Mouse (Mus musculus) stomach, postnatal 0 days (tissue): ENCODE results near the gene Vav2.

Experiments
- CTCF ChIP-seq: IDR thresholded peaks from 2 replicates; pipeline ENCODE4 v1.5.1; 2016; ENCODE audit warnings: antibody characterized with exemption, low read depth, mild to moderate bottlenecking, moderate library complexity
- EP300 ChIP-seq: optimal IDR thresholded peaks from 2 replicates; pipeline ENCODE3; 2016; ENCODE audit warnings: antibody characterized with exemption

DNA sequence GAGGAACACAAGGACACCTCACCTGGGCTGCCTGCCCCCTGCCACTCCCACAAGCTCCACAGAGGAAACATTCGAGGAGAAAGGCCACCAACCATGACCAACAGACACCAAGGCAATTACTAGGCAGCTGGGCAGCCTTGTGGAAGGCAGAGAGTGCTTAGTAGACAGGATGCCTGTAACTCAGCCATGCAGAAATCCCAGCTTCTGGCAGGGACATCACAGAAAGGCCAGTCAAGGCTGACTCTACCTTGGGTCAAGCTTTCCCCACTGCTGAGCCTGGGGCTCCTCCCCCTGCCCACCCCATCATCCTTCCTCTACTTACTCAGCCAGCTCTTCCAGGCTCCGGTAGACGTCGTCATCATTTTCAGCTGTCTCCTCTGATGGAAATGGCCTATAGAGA is 108.2 kb downstream of the Vav2 start:
- TF ChIP-seq CTCF (no peak), EP300 (no peak)
